Mouse (Mus musculus) lung, embryonic 15.5 days (tissue): Measurements from ENCODE around the gene Fam155a. TPM values are rescaled to one million over a fixed set of nuclear protein-coding genes. Genes with fewer than 3 reads are reported as not detected.

ENCODE experiments used
- ATAC-seq: fragments of 200-750 bp; cut with Nextera tagmentation; 2 replicates; pipeline ENCODE4 v1.8.0; 2017; ENCODE audit warnings: moderate number of reproducible peaks, borderline replicate concordance; ENCODE audit not compliant: low FRiP score, low TSS enrichment; ENCODE audit errors: extremely low read depth
- H3K27ac ChIP-seq: fragments of 300-500 bp; sonication (generic); 2 replicates; pipeline ENCODE4 v1.5.1; 2015; ENCODE audit warnings: moderate library complexity, mild to moderate bottlenecking, inconsistent platforms
- H3K27me3 ChIP-seq: fragments of 300-500 bp; sonication (generic); 2 replicates; pipeline ENCODE4 v1.6.1; 2015; ENCODE audit warnings: inconsistent platforms
- H3K36me3 ChIP-seq: fragments of 300-500 bp; sonication (generic); 2 replicates; pipeline ENCODE4 v1.6.1; 2015; ENCODE audit warnings: inconsistent platforms
- H3K4me1 ChIP-seq: fragments of 300-500 bp; sonication (generic); 2 replicates; pipeline ENCODE4 v1.6.1; 2015; ENCODE audit warnings: inconsistent platforms
- H3K4me2 ChIP-seq: fragments of 300-500 bp; sonication (generic); 2 replicates; pipeline ENCODE4 v1.6.1; 2015; ENCODE audit warnings: inconsistent platforms, mild to moderate bottlenecking, moderate library complexity
- H3K4me3 ChIP-seq: fragments of 300-500 bp; sonication (generic); 2 replicates; pipeline ENCODE4 v1.5.1; 2015; ENCODE audit warnings: mild to moderate bottlenecking, inconsistent platforms
- H3K9ac ChIP-seq: fragments of 300-500 bp; sonication (generic); 2 replicates; pipeline ENCODE4 v1.6.1; 2015; ENCODE audit warnings: inconsistent platforms
- H3K9me3 ChIP-seq: fragments of 300-500 bp; sonication (generic); 2 replicates; pipeline ENCODE4 v1.6.1; 2016; ENCODE audit warnings: inconsistent platforms
- WGBS: fragments of 180-500 bp; shearing (Covaris S2); methylation state at CpG from one replicate; pipeline ENCODE4 v1.1.7; 2015; 5-methylcytosine and 5-hydroxymethylcytosine counted together
- polyA plus RNA-seq: library from polyadenylated mRNA; unstranded; fragments of >200 nt; fragmentation: Nextera tagmentation; extraction: Ambion mirVana; gene quantifications from 2 replicates; pipeline ENCODE4 v1.2.1, GENCODE M21; 2015

The Fam155a gene
- polyA plus RNA-seq, 1 experiment from 2014 or later = 0.15 TPM

DNA sequence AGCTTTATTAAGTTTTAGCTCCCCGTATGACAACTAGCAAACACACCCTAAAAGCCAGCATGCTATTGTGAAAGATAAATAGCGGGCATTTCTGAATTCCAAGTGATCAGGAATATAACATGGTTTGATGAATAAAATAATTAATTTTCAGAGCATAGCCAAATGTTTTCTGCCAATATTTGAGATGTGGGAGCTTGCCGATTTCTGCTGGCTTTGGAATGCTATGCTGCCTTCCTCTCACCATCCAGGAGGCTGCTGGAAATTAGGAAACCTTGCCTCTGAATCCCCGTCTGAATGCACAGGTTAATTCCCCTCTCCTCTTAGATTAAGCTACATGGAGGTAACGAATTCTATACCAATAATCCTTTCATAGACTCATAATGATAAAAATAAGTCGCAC is 116.1 kb downstream of the Fam155a start:
- Histone ChIP-seq H3K27ac (no peak overlapping the region), H3K27me3 (no peaks in the 10 kb centered on the region), H3K4me1 (no peaks in the 10 kb centered on the region), H3K4me3 (no peak overlapping the region), H3K9me3 (no peaks in the 10 kb centered on the region), H3K9ac (no peak overlapping the region), H3K4me2 (no peak overlapping the region), H3K36me3 (no peaks in the 10 kb centered on the region)
- WGBS = 77% methylated on average over 6 of the region's 6 CpGs
- no peak for ATAC-seq

DNA sequence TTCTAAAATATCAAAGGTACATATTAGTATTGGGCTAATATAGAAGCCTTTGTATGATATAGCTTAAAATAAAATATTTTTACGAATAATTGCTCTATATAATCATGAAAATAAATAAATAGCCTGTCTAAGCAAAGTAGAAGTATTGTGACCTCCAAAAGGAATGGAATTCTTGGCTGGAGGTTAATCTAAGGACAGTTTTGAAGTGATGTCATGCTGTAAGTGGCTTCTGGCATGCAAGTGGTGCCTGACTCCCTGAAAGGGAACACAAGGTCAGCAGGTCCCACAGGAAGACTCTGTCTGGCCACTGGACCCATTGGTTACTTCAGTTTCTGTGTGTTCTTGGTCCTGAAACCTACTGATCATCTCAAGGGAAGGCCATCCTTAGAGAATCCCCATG is 117.3 kb downstream of the Fam155a start:
- Histone ChIP-seq H3K27ac (no peak overlapping the region), H3K9me3 (no peaks in the 10 kb centered on the region), H3K36me3 (no peaks in the 10 kb centered on the region), H3K9ac (no peak overlapping the region), H3K4me1 (no peaks in the 10 kb centered on the region), H3K27me3 (no peaks in the 10 kb centered on the region), H3K4me2 (no peak overlapping the region), H3K4me3 (no peak overlapping the region)
- ATAC-seq = no peak
- 27% methylated on average over 1 of the region's 1 CpGs for WGBS

DNA sequence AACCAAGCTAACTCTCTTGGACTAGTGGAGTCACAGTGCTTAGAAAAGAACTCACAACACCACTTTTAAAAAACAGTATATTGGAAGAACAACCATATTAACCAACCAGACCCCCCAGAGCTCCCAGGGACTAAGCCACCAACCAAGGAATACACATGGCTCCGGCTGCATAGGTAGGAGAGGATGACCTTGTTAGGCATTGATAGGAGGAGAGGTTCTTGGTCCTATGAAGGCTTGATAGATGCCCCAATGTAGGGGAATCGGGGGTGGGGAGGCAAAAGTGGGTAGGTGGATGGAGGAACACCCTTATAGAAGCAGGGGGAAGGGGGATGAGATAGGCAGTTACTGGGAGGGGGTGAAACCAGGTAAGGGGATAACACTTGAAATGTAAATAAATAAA is 132.8 kb downstream of the Fam155a start:
- no peaks in the 10 kb centered on the region for H3K27me3 ChIP-seq
- no peak for ATAC-seq

DNA sequence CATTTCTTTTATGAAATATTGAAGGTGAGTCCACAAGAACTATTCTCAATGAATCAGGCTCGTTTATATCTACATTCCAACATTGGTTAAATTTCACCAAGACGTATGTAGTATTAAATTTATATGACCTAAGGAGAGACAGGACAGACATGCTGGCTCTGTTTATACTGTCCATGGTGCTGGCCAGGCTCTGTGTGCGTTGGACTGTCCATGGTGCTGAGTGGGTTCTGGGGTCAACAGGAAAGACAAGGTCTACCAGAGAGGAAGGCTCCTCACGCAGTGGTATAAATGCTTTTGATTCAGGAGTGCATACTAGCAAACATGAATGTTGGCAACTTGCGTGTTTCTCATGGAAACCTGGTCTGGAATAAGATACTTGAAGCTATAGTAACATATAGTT is 135.7 kb downstream of the Fam155a start:
- H3K9me3 ChIP-seq = no peaks in the 10 kb centered on the region
- H3K36me3 ChIP-seq = no peaks in the 10 kb centered on the region
- H3K4me2 ChIP-seq = no peak overlapping the region
- 58% methylated on average over 5 of the region's 5 CpGs for WGBS
- H3K4me1 ChIP-seq = no peaks in the 10 kb centered on the region
- H3K4me3 ChIP-seq = no peak overlapping the region
- H3K27ac ChIP-seq = no peak overlapping the region
- H3K27me3 ChIP-seq = no peaks in the 10 kb centered on the region
- H3K9ac ChIP-seq = no peak overlapping the region
- ATAC-seq = no peak

More for the DNA sequence above, 132.8 kb downstream of the Fam155a start:
- no peak overlapping the region for H3K27ac ChIP-seq
- no peaks in the 10 kb centered on the region for H3K9me3 ChIP-seq
- no peaks in the 10 kb centered on the region for H3K4me1 ChIP-seq
- no peak overlapping the region for H3K4me2 ChIP-seq
- H3K4me3 ChIP-seq = no peak overlapping the region
- no peak overlapping the region for H3K9ac ChIP-seq
- 81% methylated on average over 2 of the region's 2 CpGs for WGBS
- no peaks in the 10 kb centered on the region for H3K36me3 ChIP-seq

DNA sequence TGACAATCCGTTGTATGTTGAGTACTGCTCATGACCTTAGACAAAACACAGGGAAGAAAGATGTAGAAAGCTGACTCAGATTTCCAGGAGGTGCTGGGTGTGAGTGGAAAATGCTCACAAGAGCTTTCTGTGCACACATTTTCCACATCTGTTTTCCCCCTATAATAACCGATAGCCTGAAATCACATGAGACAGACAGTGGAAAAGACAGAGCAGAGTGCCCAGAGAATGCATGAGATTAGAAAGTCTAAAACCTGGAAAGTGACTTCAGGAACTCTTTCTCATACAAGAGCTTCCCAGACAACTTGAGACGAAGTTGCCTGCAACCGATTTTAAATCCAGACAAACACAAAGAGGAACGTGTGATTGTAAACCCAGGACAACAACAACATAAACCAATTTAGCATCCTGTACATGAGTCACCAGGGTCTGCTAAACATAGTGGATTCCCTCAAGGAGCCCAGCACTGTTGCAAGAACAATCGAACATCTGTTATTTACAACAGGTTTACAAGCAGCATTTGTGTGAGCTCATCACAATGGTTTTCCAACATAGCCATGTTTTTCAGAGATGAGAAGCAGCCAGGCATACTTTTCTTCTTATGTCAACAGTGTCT is 163.8 kb downstream of the Fam155a start:
- H3K9ac ChIP-seq = no peak overlapping the region
- 74% methylated on average over 6 of the region's 6 CpGs for WGBS
- no peaks in the 10 kb centered on the region for H3K36me3 ChIP-seq
- no peaks in the 10 kb centered on the region for H3K9me3 ChIP-seq
- H3K4me1 ChIP-seq = no peaks in the 10 kb centered on the region
- H3K4me2 ChIP-seq = no peak overlapping the region
- no peak overlapping the region for H3K27ac ChIP-seq
- no peak overlapping the region for H3K4me3 ChIP-seq
- no peak for ATAC-seq
- H3K27me3 ChIP-seq = no peaks in the 10 kb centered on the region

DNA sequence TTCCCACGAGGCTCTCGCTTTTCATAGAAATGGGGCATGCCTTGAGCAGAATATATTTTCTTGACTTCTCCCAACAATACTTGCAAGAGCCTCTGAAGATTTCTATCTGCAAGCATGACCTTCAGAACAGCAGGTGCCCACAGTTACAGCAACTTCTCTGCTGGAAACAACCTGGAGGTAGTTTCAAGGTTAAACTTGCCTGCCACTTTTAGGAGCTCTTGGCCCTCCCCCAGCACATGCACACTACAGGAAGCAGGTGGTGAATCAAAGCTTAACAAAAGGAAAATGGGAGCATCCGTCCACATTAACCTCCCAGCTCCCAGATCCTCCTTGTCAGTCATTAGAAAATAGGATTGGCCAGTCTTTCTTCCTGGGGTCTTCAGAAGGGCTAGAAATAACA is 175.0 kb downstream of the Fam155a start:
- H3K9ac ChIP-seq = no peak overlapping the region
- 62% methylated on average over 3 of the region's 3 CpGs for WGBS
- no peaks in the 10 kb centered on the region for H3K4me1 ChIP-seq
- no peaks in the 10 kb centered on the region for H3K36me3 ChIP-seq
- H3K4me3 ChIP-seq = no peak overlapping the region
- no peak overlapping the region for H3K27ac ChIP-seq
- H3K9me3 ChIP-seq = no peaks in the 10 kb centered on the region
- no peaks in the 10 kb centered on the region for H3K27me3 ChIP-seq
- ATAC-seq = no peak
- no peak overlapping the region for H3K4me2 ChIP-seq

DNA sequence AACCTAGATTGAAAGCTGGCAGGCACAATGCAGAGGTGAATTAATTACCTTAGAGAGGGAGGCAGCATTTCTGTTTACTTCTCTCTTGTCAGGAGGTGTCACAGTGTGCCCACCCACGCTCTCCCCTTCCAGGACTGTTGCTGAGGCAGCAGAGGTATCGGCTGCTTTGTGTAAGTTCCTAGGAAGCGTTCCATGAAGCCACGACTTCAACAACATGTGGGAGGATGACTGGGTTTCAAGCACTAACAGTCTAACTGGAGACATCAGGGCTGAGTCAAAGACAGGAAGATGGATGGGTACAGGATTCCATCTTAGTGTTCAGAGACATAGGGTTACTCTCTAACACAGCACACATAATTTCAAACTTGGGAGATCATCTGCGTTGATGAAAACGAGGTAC is 189.1 kb downstream of the Fam155a start:
- WGBS = 33% methylated on average over 6 of the region's 6 CpGs
- ATAC-seq = no peak

DNA sequence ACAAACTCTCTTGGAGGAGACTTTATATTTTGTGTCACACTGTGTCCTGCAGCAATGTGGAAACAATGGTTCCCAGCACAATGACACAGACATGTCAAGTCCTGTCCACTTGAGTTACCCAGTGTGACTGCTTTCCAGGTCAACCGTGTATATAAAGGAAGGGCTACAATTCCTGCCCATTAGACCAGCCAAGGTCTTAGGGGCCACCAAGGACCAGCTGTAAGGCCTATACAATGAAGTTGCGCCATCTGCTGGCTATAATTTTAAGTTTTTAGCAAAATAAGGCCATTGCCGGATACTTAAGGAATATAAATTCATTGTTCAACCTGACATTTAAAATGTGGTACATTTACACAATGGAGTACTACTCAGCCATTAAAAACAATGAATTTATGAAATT is 190.8 kb downstream of the Fam155a start:
- Histone ChIP-seq H3K9me3 (no peaks in the 10 kb centered on the region), H3K27me3 (no peaks in the 10 kb centered on the region), H3K4me2 (no peak overlapping the region), H3K36me3 (no peaks in the 10 kb centered on the region), H3K4me3 (no peak overlapping the region), H3K27ac (no peak overlapping the region), H3K9ac (no peak overlapping the region), H3K4me1 (no peaks in the 10 kb centered on the region)
- 29% methylated on average over 3 of the region's 3 CpGs for WGBS
- no peak for ATAC-seq

More for the DNA sequence above, 189.1 kb downstream of the Fam155a start:
- Histone ChIP-seq H3K9me3 (no peaks in the 10 kb centered on the region), H3K36me3 (no peaks in the 10 kb centered on the region), H3K9ac (no peak overlapping the region), H3K4me1 (no peaks in the 10 kb centered on the region), H3K4me3 (no peak overlapping the region), H3K27me3 (no peaks in the 10 kb centered on the region), H3K27ac (no peak overlapping the region), H3K4me2 (no peak overlapping the region)

DNA sequence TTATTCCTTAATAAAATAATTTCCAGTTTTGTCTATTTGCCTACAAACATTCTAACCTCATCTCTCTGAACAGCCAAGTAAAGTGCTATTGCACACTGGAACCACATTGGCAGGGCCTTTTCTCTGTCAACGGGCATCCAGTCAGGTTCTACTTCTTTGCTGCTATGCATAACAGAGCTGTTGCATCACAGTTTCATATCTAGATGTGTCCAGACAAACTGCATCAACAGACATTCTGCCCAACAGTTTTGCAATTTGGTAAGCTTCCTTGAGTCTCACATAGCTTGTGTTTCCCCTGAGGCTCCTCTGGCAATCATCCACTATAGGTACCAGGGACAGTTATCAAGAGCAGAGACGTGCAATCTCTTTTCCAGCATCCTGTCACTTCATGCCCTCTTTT is 199.0 kb downstream of the Fam155a start:
- Histone ChIP-seq H3K36me3 (no peaks in the 10 kb centered on the region), H3K9me3 (no peaks in the 10 kb centered on the region), H3K27ac (no peak overlapping the region), H3K4me3 (no peak overlapping the region), H3K4me2 (no peak overlapping the region), H3K27me3 (no peaks in the 10 kb centered on the region), H3K9ac (no peak overlapping the region), H3K4me1 (no peaks in the 10 kb centered on the region)
- no peak for ATAC-seq
- WGBS = 73% methylated on average over 2 of the region's 2 CpGs

DNA sequence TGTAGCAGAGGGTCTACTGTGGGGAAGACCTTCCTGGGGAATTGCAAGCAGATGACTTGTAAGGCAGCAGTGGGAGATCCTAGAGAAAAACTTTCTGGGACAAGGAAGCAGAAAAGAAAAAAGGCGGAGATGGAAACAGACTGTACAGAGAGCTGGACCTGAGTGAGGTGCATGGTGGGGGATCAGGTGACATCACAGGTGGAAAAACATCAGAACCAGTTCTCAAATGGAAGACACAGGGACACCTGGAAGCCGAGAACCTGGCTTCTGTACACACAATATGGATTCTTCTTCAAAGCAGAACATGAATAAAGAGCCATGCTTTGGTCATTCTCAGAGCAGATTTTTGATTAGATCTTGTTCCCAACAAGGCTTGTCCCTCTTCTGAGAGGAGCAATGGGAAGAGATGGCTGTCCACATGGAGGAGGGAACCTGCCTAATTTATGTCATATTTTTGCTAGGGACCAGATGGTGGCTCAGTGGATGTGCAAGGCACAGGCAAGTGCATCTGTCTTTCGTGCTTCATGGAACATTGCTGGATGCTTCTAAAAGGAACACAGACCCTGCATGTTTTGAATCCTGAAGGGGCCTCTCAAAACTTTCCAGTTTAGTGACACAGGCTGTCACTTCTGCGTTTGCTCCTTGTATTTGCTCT is 201.3 kb downstream of the Fam155a start:
- no peak for ATAC-seq
- no peaks in the 10 kb centered on the region for H3K27me3 ChIP-seq
- no peaks in the 10 kb centered on the region for H3K9me3 ChIP-seq
- H3K27ac ChIP-seq = no peak overlapping the region
- no peak overlapping the region for H3K4me3 ChIP-seq
- H3K36me3 ChIP-seq = no peaks in the 10 kb centered on the region
- H3K9ac ChIP-seq = no peak overlapping the region
- 59% methylated on average over 4 of the region's 4 CpGs for WGBS
- H3K4me1 ChIP-seq = no peaks in the 10 kb centered on the region
- H3K4me2 ChIP-seq = no peak overlapping the region

DNA sequence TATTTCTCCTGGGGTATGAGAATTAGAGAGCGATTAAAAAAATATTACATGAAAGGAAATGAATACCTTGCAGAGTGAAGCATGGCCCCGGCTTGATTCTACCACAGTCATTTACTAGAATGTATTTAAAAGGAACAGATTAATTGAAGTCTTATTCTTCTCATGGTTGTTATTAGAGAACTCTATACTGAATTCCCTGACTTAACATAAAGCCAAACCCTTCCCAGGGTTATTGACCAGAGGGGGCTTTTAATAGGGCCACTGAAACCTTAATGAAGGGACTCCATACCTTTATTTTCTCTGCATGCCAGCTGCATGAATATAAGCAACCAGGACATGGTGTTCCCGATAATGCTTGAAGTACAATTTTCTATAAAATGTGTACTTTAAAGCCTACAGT is 221.8 kb downstream of the Fam155a start:
- no peaks in the 10 kb centered on the region for H3K4me1 ChIP-seq
- H3K27me3 ChIP-seq = no peaks in the 10 kb centered on the region
- H3K27ac ChIP-seq = no peak overlapping the region
- H3K36me3 ChIP-seq = no peaks in the 10 kb centered on the region
- no peak overlapping the region for H3K9ac ChIP-seq
- WGBS = 90% methylated on average over 3 of the region's 3 CpGs
- H3K4me3 ChIP-seq = no peak overlapping the region
- H3K9me3 ChIP-seq = no peaks in the 10 kb centered on the region
- no peak for ATAC-seq
- no peak overlapping the region for H3K4me2 ChIP-seq

DNA sequence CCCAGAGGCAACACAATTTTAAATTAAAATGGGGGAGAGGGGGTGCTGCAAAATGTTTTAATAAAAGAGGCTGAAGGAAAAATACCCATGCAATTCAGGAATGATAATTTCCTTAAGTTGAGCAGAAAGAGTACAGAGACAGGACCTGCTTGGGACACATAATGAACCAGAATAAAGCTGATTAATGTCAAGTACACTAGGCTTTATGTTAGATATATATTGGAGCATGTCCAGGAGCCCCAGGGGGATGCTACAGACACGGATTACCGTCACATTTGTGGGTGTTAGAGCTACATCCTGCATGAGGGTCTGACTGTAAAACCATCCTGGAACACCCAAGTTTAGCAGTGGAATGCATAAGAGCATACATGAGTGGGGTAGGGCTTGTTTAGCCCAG is 223.4 kb downstream of the Fam155a start:
- no peaks in the 10 kb centered on the region for H3K9me3 ChIP-seq
- H3K36me3 ChIP-seq = no peaks in the 10 kb centered on the region
- WGBS = 41% methylated on average over 2 of the region's 2 CpGs
- no peak overlapping the region for H3K4me2 ChIP-seq
- ATAC-seq = no peak
- no peak overlapping the region for H3K9ac ChIP-seq
- no peak overlapping the region for H3K27ac ChIP-seq
- H3K4me1 ChIP-seq = no peaks in the 10 kb centered on the region
- H3K27me3 ChIP-seq = no peaks in the 10 kb centered on the region
- no peak overlapping the region for H3K4me3 ChIP-seq
